Mouse (Mus musculus) cerebellum, adult 2 months (tissue): ENCODE data around the gene Tob1. TPM values are rescaled to one million over a fixed set of nuclear protein-coding genes. Genes with fewer than 3 reads are reported as not detected.

ENCODE experiments used
- DNase-seq, 2 experiments: peaks; one replicate each; pipeline ENCODE4 v3.0.0; 2021
- H3K27ac ChIP-seq: fragments of 200-500 bp; 2 replicates; pipeline ENCODE4 v1.5.1; 2012; ENCODE audit warnings: low read length, control low read depth, inconsistent platforms; ENCODE audit not compliant: insufficient read depth
- H3K27me3 ChIP-seq: fragments of 200-500 bp; 2 replicates; pipeline ENCODE4 v1.6.1; 2012; ENCODE audit warnings: inconsistent platforms, mild to moderate bottlenecking, low read length, moderate library complexity; ENCODE audit not compliant: control insufficient read depth, insufficient read depth
- H3K4me1 ChIP-seq: fragments of 200-500 bp; 2 replicates; pipeline ENCODE4 v1.6.1; 2011; ENCODE audit warnings: low read length; ENCODE audit not compliant: control insufficient read depth, insufficient read depth
- H3K4me3 ChIP-seq: fragments of 200-500 bp; replicated peaks from 2 replicates; pipeline ENCODE3; 2011; ENCODE audit warnings: mild to moderate bottlenecking, low read depth, low read length, control low read depth; ENCODE audit not compliant: insufficient read depth
- CTCF ChIP-seq: fragments of 200-500 bp; IDR thresholded peaks from 2 replicates; pipeline ENCODE4 v1.5.1; 2011; ENCODE audit warnings: low read depth, mild to moderate bottlenecking, control low read depth, low read length, moderate library complexity, borderline replicate concordance; ENCODE audit not compliant: insufficient read depth
- POLR2A ChIP-seq: fragments of 200-500 bp; IDR thresholded peaks from 2 replicates; pipeline ENCODE4 v1.6.1; 2011; ENCODE audit warnings: low read length, control low read depth, borderline replicate concordance; ENCODE audit not compliant: insufficient read depth
- WGBS: fragments of 180-500 bp; shearing (Covaris S2); methylation state at CpG from one replicate; pipeline ENCODE4 v1.1.7; 2018; 5-methylcytosine and 5-hydroxymethylcytosine counted together
- polyA plus RNA-seq: library from polyadenylated mRNA; depleted of rRNA; stranded (reverse); fragments of >200 nt; gene quantifications from 2 replicates; pipeline ENCODE4 v1.2.3, GENCODE M21; 2012

Gene Tob1
- polyA plus RNA-seq, 1 experiment = 55.9 TPM

DNA sequence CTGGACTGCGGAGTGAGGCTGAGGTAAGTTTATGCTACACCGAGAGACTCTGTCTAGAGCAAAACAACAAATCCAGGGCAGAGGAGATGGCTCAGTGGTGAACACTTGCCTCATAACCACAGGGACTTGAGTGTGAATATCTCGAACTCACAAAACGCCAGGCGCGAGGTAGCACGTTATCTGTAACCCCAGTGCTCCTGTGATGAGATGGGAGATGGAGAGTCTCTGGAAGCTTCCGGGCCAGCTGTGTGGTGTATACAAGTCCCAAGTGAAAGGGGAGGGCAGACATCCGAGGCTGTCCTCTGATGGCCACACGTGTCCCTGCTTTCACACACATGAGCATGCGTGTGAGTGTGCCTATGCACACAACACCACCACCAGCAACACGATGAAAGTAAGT lies 23.1 kb downstream of the Tob1 start:
- H3K27ac ChIP-seq = no peak overlapping the region; the same call in 1 of the 2 replicates
- WGBS = 95% methylated on average over 12 of the region's 12 CpGs
- no peak for TF ChIP-seq POLR2A
- TF ChIP-seq CTCF = no peak
- DNase-seq = no peak
- H3K27me3 ChIP-seq = no peaks in the 10 kb centered on the region
- H3K4me3 ChIP-seq = no peak overlapping the region
- peaks cover 22% of the 10 kb centered on the region for H3K4me1 ChIP-seq

DNA sequence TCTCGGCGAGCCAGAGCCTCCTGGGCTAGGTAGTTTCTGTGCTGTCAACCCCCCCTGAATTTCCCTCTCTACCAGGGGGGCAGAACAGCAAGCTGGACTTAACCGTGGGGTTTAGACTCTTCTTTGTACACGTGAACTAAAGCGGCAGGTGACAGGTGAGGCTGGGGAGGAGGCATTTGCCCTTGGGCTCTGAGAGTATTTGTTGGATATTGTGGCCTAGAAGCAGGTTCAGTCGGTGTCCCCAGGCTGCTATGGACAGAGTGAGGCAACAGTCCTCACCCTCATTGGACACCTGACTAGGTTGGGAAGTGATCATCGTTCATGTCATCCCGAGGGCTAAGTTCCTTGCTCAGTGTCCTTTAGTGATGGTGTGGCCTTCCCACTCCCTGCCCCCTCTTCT lies 23.6 kb downstream of the Tob1 start:
- DNase-seq = no peak
- Histone ChIP-seq H3K4me1 (peaks cover 22% of the 10 kb centered on the region), H3K27ac (no peak overlapping the region), H3K27me3 (no peaks in the 10 kb centered on the region), H3K4me3 (no peak overlapping the region)
- 94% methylated on average over 8 of the region's 8 CpGs for WGBS
- TF ChIP-seq CTCF (no peak), POLR2A (no peak)

DNA sequence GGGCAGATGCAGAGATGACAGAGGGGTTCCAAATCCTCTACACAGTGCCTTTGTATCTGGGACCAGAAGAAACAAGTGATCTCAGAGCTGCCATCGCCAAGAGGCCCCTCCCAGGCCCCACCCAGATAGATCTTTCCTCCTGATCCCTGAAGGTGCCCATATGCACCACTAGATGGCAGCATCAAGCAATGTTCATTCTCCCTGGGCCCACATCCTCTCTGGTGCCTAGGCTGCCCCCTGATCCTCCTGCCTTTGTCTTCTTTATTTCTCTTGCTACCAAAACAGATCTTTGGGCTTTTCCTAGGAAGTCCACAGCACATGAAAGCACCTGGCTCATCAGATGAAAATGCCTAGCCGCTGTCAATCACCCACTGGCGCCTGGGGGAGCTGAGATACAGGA lies 24.8 kb downstream of the Tob1 start:
- peak overlapping the region; percentile 21 for H3K27ac ChIP-seq
- 20% methylated on average over 3 of the region's 3 CpGs for WGBS
- TF ChIP-seq POLR2A (no peak), CTCF (peak; percentile 95)
- peak overlapping the region; percentile 19 for H3K4me3 ChIP-seq
- H3K27me3 ChIP-seq = no peaks in the 10 kb centered on the region
- DNase-seq = peak; percentile 81 to 86
- peaks cover 17% of the 10 kb centered on the region for H3K4me1 ChIP-seq

DNA sequence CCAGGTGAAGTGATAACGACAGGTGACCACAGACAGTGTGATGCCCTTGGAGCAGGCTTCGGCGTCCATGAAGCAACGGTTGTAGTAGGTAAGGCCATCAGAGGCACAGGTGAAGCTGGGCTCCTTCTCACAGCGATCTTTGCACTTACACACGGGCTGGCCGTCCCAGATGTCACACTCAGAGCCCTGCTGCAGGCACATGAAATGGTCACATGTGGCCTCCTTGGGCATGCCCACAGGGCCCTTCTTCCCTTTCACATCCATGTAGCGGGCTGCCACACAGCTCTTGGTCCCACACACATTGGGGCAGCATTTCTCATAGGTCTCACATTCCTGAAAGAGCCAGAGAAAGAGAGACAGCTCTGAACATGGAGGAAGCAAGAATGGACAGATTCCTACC lies 27.5 kb downstream of the Tob1 start:
- Histone ChIP-seq H3K27me3 (no peaks in the 10 kb centered on the region), H3K27ac (no peak overlapping the region), H3K4me1 (peaks cover 7% of the 10 kb centered on the region; the same call in 1 of the 2 replicates), H3K4me3 (no peak overlapping the region)
- TF ChIP-seq POLR2A = no peak
- TF ChIP-seq CTCF = no peak
- WGBS = 95% methylated on average over 8 of the region's 8 CpGs
- no peak for DNase-seq

DNA sequence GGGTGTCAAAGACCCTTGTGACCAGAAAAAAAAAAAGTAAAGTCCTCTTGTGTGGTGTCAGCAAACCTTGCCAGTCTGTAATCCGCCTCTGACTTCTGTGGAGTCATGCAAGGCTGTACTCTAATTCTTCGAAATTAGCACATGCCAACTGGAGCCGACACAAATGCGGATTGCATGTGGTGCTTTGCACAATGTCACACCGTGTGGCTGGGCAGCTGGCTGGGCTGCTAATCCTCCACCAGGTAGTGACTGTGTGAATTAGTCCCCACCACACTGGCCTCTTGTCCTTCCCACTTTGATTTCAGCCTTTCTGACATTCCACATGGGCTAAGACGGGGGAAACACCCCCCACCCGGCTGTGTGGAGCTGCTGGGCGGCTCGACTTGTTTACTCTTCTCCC lies 28.5 kb downstream of the Tob1 start:
- DNase-seq = no peak
- 30% methylated on average over 9 of the region's 9 CpGs for WGBS
- Histone ChIP-seq H3K27me3 (no peaks in the 10 kb centered on the region), H3K4me3 (no peak overlapping the region), H3K4me1 (peaks cover 7% of the 10 kb centered on the region; the same call in 1 of the 2 replicates), H3K27ac (no peak overlapping the region)
- TF ChIP-seq POLR2A (no peak), CTCF (no peak)

DNA sequence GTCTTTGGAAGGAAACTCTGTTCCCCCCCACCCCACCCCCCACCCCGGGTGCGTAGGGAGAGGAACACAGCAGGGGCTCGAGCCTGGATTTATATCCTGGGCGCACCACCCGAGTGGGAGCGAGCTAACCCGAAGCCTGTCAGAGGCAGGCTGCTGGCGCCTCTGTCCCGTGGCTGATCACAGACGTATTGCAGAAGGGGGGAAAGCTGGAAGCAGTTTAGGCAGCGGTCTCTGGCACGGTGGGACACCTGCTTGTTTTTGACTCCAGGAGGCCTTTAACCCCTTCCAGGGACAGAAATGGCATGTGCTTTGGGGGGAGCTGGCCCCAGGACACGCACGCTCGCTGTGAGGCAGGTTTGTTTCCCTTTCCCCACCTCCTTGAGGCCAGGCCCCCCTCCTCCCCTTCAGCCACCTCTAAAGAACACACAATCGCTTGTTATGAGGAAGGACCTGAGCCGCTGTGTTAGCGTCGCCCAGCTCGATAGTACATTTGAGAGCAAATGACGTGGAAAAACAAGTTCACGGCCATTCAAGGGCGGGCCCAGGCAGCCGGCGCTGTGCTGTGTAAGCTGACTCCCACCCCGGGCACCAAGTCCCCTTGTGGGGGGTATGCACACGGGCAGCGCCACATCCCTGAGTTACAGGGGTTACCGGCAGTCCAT lies 31.6 kb downstream of the Tob1 start:
- no peaks in the 10 kb centered on the region for H3K27me3 ChIP-seq
- WGBS = 57% methylated on average over 29 of the region's 29 CpGs
- H3K4me3 ChIP-seq = no peak overlapping the region
- TF ChIP-seq POLR2A = no peak
- no peak for TF ChIP-seq CTCF
- H3K27ac ChIP-seq = no peak overlapping the region
- peak in 1 of 2 experiments; percentile 7 for DNase-seq
- H3K4me1 ChIP-seq = peaks cover 10% of the 10 kb centered on the region

DNA sequence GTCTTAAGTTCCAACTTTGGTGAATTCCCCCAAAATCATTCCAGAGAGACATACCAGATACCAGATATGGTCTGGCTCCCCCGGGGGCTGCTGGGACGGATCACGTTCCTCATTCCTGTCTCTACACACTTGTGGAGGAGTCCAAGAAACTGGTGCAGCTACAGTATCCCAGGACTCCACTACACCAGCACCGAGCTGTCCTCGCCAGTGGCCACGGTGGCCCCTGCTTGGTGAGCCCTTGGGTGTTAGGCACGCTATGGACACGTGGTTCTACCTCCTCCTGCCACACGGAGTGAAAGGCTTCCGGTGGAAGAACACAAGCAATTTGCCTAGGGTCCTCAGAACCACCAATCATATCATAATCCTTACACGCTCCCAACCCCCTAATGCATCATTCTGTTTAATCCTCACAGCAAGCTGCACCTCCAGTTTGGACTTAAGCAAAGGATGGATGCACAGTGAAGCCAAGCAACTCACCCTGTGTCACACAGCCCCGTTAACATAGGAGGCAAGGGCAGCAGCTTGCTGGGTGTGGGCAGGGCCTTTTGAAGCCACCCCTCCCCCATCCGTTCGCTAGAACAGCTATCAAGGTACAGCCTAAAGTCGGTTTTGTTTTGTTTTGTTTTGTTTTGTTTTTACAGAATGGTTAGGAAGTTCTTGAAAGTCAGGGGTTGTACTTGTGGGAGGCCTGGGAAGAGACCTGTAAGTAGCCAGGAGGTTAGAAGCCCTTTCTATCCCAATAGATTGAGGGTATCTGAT lies 32.3 kb downstream of the Tob1 start:
- no peaks in the 10 kb centered on the region for H3K27me3 ChIP-seq
- no peak overlapping the region for H3K27ac ChIP-seq
- WGBS = 67% methylated on average over 15 of the region's 15 CpGs
- no peak overlapping the region for H3K4me3 ChIP-seq
- TF ChIP-seq CTCF (no peak), POLR2A (no peak)
- H3K4me1 ChIP-seq = peaks cover 10% of the 10 kb centered on the region
- DNase-seq = no peak

DNA sequence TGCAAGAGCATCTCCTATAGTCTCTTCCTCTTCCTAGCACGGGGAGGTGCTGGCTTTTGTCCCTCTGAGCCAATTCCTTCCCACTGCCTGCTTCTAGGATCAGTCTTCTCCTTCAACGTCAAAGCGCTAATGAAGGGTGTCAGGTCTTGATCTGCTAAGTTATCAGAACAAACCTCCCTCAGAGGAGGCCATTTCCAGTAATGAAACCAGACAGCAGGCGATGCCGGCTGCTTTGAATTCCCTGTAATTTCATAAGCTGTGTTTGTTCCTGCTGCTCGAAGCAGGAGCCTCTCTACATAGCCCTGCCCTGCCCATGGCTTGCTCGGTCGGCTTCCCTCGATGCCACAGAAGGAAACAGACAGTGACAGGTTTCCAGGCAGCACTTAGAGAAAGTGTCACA lies 33.1 kb downstream of the Tob1 start:
- Histone ChIP-seq H3K27ac (no peak overlapping the region), H3K27me3 (no peaks in the 10 kb centered on the region), H3K4me3 (no peak overlapping the region), H3K4me1 (peaks cover 10% of the 10 kb centered on the region)
- TF ChIP-seq CTCF = no peak
- TF ChIP-seq POLR2A = no peak
- DNase-seq = peak in 1 of 2 experiments; percentile 5
- WGBS = 51% methylated on average over 9 of the region's 9 CpGs
